Mouse (Mus musculus) 3134 (cell line): ENCODE measurements around the gene Hivep2.

Experiments
- DNase-seq: peaks from one replicate; pipeline ENCODE4 v3.0.0-alpha.2; 2011; ENCODE audit warnings: low spot score; ENCODE audit not compliant: insufficient read length; ENCODE audit errors: extremely low read depth

The Hivep2 gene

DNA sequence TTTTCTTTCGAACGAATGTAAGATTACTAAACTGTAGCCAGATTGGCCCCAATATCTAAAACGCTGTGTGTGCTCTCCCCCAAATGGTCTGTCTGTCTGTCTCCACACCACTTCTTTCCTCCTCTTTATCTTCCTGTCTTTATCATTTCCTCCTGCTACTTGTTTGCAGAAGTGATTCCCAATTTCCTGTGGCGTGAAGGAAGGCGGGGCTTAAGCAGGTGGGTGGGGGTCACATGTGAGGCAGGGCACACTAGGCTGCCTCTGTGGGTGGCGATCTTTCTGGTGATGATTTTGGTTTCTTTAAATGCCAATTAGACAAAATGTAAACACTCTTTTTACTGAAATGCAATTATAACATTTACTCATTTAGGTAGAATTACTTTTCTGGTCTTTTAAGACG lies 52.8 kb downstream of the Hivep2 start:
- DNase-seq: no peak

GRCm38 (mm10) chr10:14019198-14019597 lies 53.3 kb downstream of the Hivep2 start:
- no peak for DNase-seq

DNA sequence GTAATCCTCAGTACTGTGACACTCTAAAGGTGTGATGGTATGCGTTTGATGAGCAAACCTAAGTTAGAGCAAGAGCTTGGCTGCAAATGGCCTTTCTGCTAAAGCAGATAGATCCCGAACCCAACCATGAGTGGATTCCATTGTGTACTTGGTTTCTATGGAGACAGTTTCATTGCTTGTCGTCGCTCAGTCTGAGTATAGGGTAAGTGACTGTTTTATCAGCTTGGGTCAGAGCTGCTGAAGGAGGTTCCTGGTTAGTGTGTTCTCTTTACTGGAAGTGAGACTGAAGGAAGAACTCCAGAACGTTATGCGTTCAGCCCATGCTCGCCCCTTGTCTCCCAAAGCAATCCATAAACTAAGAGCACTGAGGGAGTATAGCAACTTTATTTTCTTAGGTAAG lies 54.4 kb downstream of the Hivep2 start:
- no peak for DNase-seq

DNA sequence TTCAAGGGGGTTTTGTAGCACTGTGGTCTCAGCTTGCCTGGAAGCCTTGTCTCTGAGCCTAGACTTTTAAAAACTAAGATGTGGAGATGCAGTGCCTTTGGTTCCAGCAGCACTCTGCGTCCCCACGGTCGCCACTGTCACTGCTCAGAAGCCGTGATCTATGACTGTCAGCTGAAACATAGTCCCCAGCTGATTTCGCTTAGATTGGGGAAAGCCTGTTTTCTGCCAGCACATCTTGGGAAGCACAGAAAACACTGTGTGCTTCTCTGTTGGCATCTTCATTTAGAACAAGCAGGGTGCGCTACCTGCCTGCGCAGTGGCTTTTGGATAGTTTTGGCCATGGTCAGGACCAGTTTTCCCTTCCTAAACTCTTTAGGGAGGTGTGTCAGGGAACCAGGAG lies 59.1 kb downstream of the Hivep2 start:
- DNase-seq: no peak

GRCm38 (mm10) chr10:14027751-14028150 lies 61.9 kb downstream of the Hivep2 start:
- no peak for DNase-seq

DNA sequence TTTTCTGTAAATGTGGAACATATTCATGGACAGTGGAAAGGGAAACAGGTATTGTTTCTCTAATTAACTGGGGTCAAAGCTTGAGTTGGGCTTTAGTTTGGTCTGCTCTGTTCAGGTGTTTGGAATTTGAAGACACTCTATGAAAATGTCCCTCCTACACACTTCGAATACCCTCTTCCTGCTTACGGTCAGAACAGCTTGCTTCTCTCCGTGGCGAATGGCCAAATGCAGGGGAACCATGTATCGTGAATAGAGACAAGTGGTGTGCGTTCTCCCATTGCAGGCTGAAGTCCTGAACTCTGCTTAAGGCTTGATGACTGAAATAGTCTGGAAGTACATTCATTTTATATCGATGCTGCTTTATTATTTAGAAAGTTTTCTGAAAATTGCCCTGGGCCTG lies 63.1 kb downstream of the Hivep2 start:
- no peak for DNase-seq

GRCm38 (mm10) chr10:14030458-14031035 lies 64.7 kb downstream of the Hivep2 start:
- DNase-seq: no peak

GRCm38 (mm10) chr10:14032532-14032931 lies 66.7 kb downstream of the Hivep2 start:
- no peak for DNase-seq

DNA sequence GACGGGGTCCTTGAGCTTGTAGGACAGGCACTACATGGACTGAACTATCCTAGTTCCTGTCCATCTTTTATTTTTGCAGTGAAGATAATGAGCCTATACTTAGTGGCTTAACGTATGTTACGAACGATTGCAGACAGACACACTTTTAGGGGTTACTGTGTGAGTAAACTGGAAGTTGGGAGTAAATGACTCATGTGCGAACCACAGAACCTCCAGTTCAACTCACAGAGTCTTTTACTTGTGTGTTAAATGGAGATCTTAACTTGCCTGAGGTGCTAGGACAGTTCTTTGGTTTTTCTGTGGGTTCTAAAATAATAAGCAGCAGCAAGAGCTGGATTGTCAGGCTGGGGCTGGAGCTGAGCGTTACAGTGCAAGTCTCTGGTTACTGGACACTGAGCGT lies 68.2 kb downstream of the Hivep2 start:
- no peak for DNase-seq

DNA sequence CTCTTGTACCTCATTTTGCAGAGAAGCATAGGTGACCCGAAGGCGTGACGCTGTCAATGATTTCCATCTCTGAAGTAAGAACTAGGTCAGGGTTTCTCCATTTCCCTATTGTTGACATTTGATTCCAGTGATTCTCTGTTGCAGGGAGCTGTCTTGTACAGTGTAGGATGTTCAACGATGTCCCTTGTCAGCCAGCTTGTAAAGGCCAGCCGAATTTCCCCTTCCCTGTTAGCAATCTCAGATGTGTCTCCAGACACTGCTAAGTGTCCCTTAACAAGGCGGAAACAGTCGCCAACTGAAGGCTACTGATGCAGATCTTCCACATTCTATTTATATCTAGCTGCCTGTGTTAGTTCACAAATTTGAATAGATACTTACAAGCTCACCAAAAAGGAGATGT lies 68.9 kb downstream of the Hivep2 start:
- no peak for DNase-seq

DNA sequence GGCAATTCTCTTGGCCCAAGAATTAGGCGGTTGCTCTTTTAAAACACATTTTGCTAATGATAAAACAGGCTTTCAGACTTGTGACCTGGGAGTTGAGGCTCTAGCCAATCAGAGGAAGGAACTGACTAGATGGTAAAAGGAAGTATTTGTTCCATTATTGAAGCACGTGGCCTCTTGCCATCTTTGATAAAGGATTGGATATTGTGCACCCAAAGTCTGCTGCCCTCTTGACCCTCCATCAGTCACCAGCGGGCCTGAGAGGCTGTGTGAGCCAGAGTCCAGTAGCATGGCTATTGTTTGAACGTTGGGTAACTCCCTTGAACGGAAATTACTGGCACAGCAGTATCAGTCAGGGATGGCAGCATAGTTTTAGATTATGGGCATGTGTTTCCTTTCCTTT lies 69.7 kb downstream of the Hivep2 start:
- no peak for DNase-seq

DNA sequence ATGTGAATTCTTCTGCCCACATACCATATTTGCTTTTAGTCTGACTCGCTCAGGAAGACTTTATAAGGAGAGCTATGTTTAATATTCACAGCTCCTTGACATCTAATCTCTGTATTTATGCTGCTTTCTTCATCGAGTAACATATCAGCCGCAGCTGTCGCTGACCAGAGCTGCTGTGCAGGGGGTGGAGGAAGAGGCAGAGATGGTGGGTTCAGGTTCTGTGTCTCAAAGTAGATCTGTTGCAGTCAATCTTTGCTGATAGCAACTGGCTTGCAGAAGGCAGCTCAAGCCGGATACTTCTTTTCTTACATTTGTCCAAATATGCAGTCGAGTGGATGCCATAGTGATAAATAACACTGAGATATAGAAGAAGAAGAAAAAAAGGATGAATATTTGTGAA lies 70.6 kb downstream of the Hivep2 start:
- no peak for DNase-seq

- DNase-seq: no peak
These were observed 72.2 kb downstream of the Hivep2 start for GRCm38 (mm10) chr10:14037977-14038489.

GRCm38 (mm10) chr10:14040716-14041470 lies 75.0 kb downstream of the Hivep2 start:
- no peak for DNase-seq

DNA sequence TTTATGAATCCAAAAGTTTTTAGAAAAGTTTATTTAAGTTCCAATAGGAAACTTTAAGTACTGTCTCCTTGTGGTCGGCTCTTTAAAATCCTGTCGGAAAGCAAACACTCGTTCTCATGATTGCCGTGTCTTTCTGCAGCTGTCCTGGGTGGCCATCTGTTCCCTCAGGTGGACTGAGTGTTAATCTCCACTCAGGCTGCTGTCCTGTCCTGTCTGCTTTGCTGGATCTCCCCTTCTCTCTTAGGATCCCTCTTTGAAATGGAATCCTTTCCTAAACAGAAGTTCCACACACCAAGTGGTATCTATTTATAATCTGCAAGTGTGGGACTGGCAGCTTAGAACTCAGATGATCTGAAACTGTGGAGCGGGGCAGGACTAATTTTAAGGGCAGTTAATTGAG lies 75.7 kb downstream of the Hivep2 start:
- no peak for DNase-seq

DNA sequence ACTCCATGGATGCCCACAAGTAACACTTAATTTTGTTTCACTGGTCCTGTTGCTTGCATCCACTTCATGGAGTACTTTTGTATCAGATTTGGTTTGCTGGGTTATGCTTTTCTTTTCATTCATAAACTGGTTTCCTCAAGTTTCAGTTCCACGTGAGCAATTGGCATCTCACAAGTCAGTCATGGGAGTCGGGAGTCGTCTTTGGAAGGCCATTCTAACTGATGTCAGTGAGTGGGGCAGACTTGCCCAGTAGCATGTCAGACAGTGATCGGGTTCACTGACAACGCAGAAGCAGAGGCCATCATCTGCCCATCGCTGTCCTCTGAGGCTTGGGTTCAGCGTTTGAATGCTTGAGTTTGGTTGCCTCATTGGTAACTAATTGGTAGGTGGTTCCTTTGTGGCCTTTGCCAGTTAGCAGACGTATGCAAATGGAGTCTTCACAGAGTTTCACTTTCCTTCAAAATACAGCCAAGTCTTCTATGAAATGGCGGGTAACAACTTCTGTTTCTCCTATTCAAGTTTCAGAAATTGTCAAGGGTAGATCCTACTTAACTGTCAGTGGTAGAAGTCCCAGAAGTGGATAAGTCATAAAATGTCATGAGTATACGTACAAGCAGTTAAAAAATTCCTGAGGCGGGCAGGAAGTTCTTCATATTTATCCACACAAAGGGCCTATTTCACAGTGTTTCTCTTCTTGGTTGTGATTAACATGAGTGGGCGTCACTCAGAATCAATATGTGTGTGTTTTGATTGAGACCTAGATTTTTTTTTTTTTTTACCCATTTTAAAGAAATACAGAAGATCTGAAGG lies 76.9 kb downstream of the Hivep2 start:
- DNase-seq: no peak

- no peak for DNase-seq
These were observed 77.5 kb downstream of the Hivep2 start for GRCm38 (mm10) chr10:14043349-14043710.

DNA sequence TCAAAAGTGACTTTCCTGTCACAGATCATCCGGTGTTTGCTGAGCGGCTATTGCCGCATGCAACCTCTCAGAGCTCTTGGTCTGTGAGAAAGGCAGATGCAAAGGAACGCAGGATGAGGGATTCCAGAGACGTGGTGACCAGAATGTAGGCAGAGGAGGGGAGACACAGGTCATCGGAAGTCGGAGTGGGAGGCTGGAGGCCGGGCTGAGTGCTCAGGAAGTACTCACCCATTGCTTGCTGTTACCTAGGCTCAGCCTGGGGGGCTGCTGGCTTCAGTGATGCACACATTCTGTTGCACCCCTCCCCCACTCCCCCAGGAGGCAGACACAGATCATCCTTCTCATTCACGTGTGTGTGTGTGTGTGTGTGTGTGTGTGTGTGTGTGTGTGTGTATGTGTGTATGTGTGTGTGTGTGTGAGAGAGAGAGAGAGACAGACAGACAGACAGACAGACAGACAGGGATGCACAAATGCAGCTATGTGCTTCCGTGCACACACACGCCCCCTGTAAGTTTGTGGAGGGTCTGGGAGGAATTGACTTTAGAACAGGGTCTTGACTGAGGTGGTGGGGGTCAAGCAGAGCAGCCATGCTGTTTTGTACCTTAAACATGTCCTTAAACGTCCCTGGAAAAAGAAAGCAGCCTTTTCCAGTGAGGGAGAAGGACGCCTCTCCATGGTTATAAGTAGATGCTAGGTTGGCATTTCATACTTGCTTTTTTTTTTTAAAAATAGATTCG lies 78.3 kb downstream of the Hivep2 start:
- no peak for DNase-seq

DNA sequence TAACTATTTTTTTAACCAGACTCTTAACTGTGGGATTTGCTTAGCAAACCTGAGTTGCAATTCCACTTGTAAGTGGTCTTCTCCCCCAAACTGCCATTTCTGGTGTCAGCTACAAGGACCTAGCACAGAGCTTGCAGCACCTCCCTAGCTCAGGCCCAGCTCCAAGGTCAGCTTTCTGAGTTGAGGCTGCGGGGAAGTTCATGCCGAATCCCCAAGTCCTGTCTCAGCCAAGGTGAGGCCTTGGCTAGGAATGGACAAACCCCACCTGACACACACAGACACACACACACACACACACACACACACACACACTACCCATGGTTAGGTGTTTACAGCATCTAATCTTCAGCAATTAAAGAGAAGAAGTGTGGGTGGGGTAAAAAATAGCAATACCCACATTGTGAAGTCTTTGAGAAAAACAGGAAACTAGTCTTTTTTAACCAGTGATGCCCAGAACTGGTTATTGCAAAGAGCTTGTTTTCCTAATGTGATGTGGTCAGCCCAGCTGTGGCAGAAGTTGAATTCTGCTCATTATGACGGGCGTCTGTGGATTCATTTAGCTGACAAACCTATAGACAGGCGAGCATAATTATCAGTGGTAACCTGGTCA lies 79.0 kb downstream of the Hivep2 start:
- no peak for DNase-seq

GRCm38 (mm10) chr10:14045745-14046144 lies 79.9 kb downstream of the Hivep2 start:
- no peak for DNase-seq
